Mouse (Mus musculus) liver, adult 2 months (tissue): ENCODE results near the gene Papln. TPM values are rescaled to one million over a fixed set of nuclear protein-coding genes. Genes with fewer than 3 reads are reported as not detected.

Source experiments
- DNase-seq: peaks from one replicate; pipeline ENCODE4 v3.0.0-alpha.2; 2011; ENCODE audit warnings: low read depth, low spot score; ENCODE audit errors: extremely low read depth
- H3K27ac ChIP-seq: fragments of 200-500 bp; replicated peaks from 2 replicates; pipeline ENCODE4 v1.5.1; 2012; ENCODE audit warnings: low read depth, mild to moderate bottlenecking, control low read depth, inconsistent platforms, low read length; ENCODE audit not compliant: insufficient read depth
- H3K27me3 ChIP-seq: fragments of 200-500 bp; 2 replicates; pipeline ENCODE4 v1.6.1; 2012; ENCODE audit warnings: mild to moderate bottlenecking, moderate library complexity, low read length, inconsistent platforms; ENCODE audit not compliant: control insufficient read depth, insufficient read depth
- H3K36me3 ChIP-seq: fragments of 200-500 bp; 2 replicates; pipeline ENCODE4 v1.6.1; 2012; ENCODE audit warnings: low read length, inconsistent platforms; ENCODE audit not compliant: control insufficient read depth, insufficient read depth
- H3K4me1 ChIP-seq: fragments of 200-500 bp; 2 replicates; pipeline ENCODE4 v1.6.1; 2011; ENCODE audit warnings: low read length; ENCODE audit not compliant: control insufficient read depth, insufficient read depth
- H3K4me3 ChIP-seq: fragments of 200-500 bp; 2 replicates; pipeline ENCODE4 v1.5.1; 2011; ENCODE audit warnings: low read depth, mild to moderate bottlenecking, control low read depth, low read length, moderate library complexity; ENCODE audit not compliant: insufficient read depth
- H3K79me2 ChIP-seq: fragments of 200-500 bp; 2 replicates; pipeline ENCODE4 v1.6.1; 2012; ENCODE audit warnings: inconsistent platforms, mild to moderate bottlenecking, low read length, moderate library complexity; ENCODE audit not compliant: control insufficient read depth, insufficient read depth
- H3K9ac ChIP-seq: fragments of 200-500 bp; 2 replicates; pipeline ENCODE4 v1.6.1; 2012; ENCODE audit warnings: low read depth, mild to moderate bottlenecking, control low read depth, inconsistent platforms, low read length
- CTCF ChIP-seq: fragments of 200-500 bp; IDR thresholded peaks from 2 replicates; pipeline ENCODE4 v1.5.1; 2011; ENCODE audit warnings: low read depth, low read length, control low read depth
- POLR2A ChIP-seq: fragments of 200-500 bp; IDR thresholded peaks from 2 replicates; pipeline ENCODE4 v1.6.1; 2011; ENCODE audit warnings: low read length, control low read depth; ENCODE audit not compliant: insufficient read depth; ENCODE audit errors: extremely low read depth
- WGBS: fragments of 180-500 bp; shearing (Covaris S2); methylation state at CpG from one replicate; pipeline ENCODE4 v1.1.7; 2018; 5-methylcytosine and 5-hydroxymethylcytosine counted together
- polyA plus RNA-seq: library from polyadenylated mRNA; depleted of rRNA; stranded (reverse); fragments of >200 nt; gene quantifications from 2 replicates; pipeline ENCODE4 v1.2.3, GENCODE M21; 2012
- total RNA-seq: library from RNA; depleted of rRNA; stranded (reverse); fragments of >200 nt; gene quantifications from 2 replicates; pipeline ENCODE4 v1.2.3, GENCODE M21; 2014

Gene Papln
- total and polyA plus RNA-seq, 2 experiments = 1.3 to 3.1 TPM

DNA sequence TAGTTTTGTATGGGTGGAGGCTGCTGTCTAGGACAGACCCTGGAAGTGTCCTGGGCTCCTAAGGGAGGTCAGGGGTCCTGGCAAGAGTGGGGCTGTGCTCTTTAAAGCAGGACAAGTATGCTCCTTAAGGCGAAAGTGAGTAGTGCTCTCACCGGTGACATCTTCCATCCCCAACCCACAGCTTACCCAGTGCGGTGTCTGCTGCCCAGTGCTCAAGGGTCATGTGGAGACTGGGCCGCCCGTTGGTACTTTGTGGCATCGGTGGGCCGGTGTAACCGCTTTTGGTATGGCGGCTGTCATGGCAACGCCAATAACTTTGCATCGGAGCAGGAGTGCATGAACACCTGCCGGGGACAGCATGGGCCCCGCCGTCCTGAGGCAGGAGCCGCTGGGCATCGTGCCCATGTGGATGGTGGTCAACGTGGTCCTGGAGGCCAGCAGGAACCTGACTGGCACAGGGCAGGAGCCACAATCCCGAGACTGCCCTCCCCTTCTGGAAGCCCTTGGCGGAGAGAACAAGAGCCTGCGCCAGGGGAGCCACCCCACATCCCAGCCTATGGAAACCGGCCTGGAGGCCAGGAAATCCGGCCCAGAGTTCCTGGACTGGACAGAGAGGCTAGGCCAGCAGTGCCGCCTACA, 18.3 kb downstream of the Papln start:
- Histone ChIP-seq H3K9ac (no peak overlapping the region), H3K27me3 (no peaks in the 10 kb centered on the region), H3K27ac (no peak overlapping the region), H3K79me2 (no peaks in the 10 kb centered on the region), H3K36me3 (no peaks in the 10 kb centered on the region), H3K4me3 (no peak overlapping the region), H3K4me1 (no peaks in the 10 kb centered on the region)
- 87% methylated on average over 23 of the region's 23 CpGs for WGBS
- no peak for DNase-seq
- TF ChIP-seq POLR2A = no peak
- TF ChIP-seq CTCF = no peak

DNA sequence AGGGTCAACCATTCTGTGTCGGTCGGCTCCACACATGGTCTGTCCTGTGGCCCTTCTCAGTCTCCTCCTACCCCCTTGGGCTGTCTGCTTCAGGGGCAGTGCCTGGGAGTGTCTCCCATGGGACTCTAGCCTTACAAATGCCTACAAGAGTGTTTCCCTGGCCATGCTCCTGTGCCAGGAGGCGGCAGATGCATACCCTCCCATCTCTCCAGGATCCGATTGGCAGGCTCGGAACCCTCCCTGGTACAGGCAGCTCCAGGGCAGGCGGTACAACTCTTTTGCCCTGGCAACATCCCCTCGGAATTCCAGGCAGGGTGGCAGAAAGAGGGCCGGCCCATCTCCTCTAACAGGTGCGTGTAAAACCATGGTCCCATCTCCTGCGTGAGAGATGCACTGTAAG, 19.2 kb downstream of the Papln start:
- Histone ChIP-seq H3K9ac (no peak overlapping the region), H3K4me1 (no peaks in the 10 kb centered on the region)
- 94% methylated on average over 10 of the region's 10 CpGs for WGBS

DNA sequence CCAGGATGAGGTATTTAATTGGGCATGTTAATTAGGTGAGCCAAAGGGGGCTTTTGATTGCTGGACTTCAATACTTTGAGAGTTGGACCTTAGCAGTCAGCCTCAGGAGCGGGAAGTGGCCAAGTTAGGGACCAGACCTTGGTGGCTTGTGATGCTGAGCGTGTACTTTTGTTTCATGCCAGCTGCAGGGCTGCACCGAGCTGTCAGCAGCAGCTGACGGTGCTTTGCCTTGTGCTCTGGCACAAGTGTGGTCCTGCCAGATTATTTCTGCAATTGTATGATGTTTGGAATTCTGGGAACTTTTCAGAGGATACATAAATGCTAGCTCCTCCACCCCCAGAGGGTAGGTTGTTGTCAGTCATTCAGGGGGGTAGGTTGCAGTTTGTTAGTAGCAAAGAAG, 21.9 kb downstream of the Papln start:
- Histone ChIP-seq H3K4me1 (peaks cover 10% of the 10 kb centered on the region), H3K27me3 (no peaks in the 10 kb centered on the region), H3K36me3 (no peaks in the 10 kb centered on the region), H3K4me3 (no peak overlapping the region), H3K9ac (no peak overlapping the region), H3K27ac (no peak overlapping the region), H3K79me2 (no peaks in the 10 kb centered on the region)
- WGBS = 80% methylated on average over 4 of the region's 4 CpGs
- TF ChIP-seq POLR2A = no peak
- TF ChIP-seq CTCF = no peak
- no peak for DNase-seq

More for the DNA sequence above, 19.2 kb downstream of the Papln start:
- DNase-seq = no peak
- Histone ChIP-seq H3K4me3 (no peak overlapping the region), H3K36me3 (no peaks in the 10 kb centered on the region), H3K27ac (no peak overlapping the region), H3K79me2 (no peaks in the 10 kb centered on the region), H3K27me3 (no peaks in the 10 kb centered on the region)
- TF ChIP-seq POLR2A = no peak
- no peak for TF ChIP-seq CTCF

DNA sequence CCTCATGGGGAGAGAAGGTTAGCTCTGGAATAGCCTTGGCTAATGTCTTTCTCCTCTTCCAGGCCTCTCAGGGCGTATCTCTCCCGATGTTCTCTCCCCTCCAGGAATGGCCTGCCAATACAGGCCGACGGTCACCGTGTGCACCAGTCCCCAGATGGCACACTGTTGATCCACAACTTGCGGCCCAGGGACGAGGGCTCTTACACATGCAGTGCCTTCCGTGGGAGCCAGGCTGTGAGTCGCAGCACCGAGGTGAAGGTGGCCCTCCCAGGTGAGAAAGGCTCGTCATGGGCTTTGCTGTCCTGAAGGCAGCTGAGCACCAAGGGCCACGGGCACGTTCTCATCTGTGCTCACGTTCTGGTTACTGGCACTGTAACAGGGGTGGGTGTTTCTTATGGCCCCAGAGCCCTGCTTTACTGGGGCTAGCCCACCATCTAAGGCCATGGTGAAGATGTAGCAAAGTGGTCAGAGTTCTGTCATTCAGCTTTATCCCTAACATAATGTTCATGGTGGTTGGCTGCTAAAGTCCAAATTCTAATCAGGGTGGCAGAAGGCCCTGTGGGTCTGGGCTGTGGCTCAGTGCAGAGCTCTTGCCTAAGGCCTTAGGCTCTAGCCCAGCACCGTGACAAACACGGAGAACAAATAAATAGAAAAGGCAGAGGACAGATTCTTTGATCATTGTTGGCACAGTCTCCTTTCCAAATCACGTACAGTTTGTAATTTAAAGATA, 25.8 kb downstream of the Papln start:
- H3K27ac ChIP-seq = peak overlapping the region; percentile 75
- H3K4me3 ChIP-seq = no peak overlapping the region
- H3K4me1 ChIP-seq = peaks cover 29% of the 10 kb centered on the region
- no peaks in the 10 kb centered on the region for H3K79me2 ChIP-seq
- H3K36me3 ChIP-seq = 0 out of 2 replicates have a peak, but pooled peaks cover 3% of the 10 kb centered on the region
- TF ChIP-seq CTCF (no peak), POLR2A (no peak)
- DNase-seq = peak; percentile 88
- 67% methylated on average over 17 of the region's 17 CpGs for WGBS
- H3K9ac ChIP-seq = no peak overlapping the region
- no peaks in the 10 kb centered on the region for H3K27me3 ChIP-seq

DNA sequence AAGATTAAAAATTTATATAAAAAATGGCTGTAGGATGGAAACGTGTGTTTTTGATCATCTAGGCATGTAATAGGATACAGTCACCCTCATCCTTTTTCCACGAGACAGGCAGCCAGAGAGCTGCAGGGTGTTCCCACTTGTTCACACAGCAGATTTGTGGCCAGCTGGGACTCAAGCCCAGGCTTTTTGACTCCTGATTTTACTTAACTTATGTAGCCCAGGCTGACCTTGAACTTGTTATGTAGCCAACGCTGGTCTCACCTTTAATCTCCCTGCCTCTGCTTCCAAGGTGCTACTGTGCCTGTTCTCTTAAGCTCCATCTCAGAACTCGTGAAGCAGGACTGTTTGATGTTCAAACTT, 26.3 kb downstream of the Papln start:
- Histone ChIP-seq H3K79me2 (no peaks in the 10 kb centered on the region), H3K27ac (peak overlapping the region; percentile 73), H3K36me3 (peaks cover 3% of the 10 kb centered on the region; the same call in 1 of the 2 replicates), H3K9ac (no peak overlapping the region), H3K4me1 (peaks cover 29% of the 10 kb centered on the region), H3K27me3 (no peaks in the 10 kb centered on the region), H3K4me3 (no peak overlapping the region)
- TF ChIP-seq CTCF (no peak), POLR2A (no peak)
- 15% methylated on average over 4 of the region's 4 CpGs for whole genome bisulfite sequencing
- peak; percentile 90 for DNase-seq

DNA sequence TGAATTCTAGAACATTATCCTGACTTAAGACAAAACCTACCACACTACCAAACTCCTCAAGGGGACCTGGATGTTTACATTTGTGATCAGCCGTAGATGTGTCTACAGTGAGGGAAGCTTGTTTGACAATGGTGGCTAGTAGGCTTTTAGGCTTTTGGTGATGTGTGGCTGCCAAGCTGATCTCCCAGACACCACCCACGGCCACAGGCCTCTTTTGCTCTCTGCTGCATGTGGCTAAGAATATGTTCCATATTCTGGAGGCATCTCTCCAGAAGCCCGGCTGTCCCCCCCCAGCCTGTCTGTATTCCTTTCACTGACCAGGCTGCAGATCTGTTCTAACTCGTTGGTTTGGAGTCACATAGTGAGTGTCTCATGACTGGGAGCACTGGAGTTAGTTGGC, 27.3 kb downstream of the Papln start:
- Histone ChIP-seq H3K27ac (peak overlapping the region; percentile 22; the same call in 1 of the 2 replicates), H3K4me1 (peaks cover 29% of the 10 kb centered on the region), H3K4me3 (no peak overlapping the region), H3K27me3 (no peaks in the 10 kb centered on the region), H3K36me3 (peaks cover 3% of the 10 kb centered on the region; the same call in 1 of the 2 replicates), H3K9ac (no peak overlapping the region), H3K79me2 (no peaks in the 10 kb centered on the region)
- no peak for DNase-seq
- 64% methylated on average over 4 of the region's 4 CpGs for WGBS
- TF ChIP-seq POLR2A = no peak
- no peak for TF ChIP-seq CTCF
